Mouse (Mus musculus) MN1 (cell line): ENCODE measurements around the gene Uvssa.
"Not testable (repeated sequence)": the region's sequence is repeated elsewhere in the genome, so short reads cannot be mapped to it uniquely, and the experiment has no call there.

Experiments used
- DNase-seq: peaks from one replicate; pipeline ENCODE4 v3.0.0-alpha.2; 2016; ENCODE audit warnings: low spot score

The Uvssa gene

GRCm38 (mm10) chr5:33378302-33378854 is at the start of gene Uvssa:
Gene Uvssa, plus strand, starts transcription at chr5:33378549.
- peak; percentile 100 for DNase-seq

GRCm38 (mm10) chr5:33334381-33335272 is 43.7 kb upstream of the Uvssa start:
- DNase-seq: peak; percentile 43

DNA sequence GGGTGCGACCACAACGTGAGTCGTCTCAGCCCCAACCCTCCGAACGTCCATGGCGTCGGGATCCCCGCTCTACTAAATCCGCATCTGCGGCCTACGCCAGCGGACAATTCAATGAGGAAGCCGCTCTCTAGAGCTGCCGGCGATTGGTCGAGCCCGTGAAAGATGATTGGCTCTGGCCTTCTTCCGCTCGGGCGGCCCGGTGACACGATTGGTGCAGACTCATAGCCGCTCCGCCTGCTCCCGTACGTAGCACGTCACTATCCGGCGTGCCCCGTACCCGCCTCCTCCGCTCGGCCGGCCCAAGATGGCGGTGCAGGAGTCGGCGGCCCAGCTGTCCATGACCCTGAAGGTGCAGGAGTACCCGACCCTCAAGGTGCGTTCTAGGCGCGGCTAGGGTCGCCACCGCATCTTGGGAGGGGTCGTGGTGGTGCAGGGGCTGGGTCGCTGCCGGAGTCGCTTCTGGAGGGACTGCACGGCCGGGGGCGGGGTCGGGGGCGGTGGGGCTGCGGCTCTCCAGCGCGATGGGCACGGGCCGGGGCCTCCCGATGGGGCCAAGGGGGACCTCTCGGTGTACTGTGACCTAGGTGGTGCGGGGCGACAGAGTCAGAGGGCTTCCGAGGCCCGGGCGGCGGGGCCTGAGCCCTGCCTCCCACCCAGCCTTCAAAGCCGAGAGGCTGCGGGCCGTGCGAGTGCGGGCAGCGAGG is 42.9 kb upstream of the Uvssa start, which contains the start of gene Maea:
Gene Maea, plus strand, starts transcription at position 237 of the 704 bp plus-strand sequence.
- DNase-seq: peak; percentile 99

DNA sequence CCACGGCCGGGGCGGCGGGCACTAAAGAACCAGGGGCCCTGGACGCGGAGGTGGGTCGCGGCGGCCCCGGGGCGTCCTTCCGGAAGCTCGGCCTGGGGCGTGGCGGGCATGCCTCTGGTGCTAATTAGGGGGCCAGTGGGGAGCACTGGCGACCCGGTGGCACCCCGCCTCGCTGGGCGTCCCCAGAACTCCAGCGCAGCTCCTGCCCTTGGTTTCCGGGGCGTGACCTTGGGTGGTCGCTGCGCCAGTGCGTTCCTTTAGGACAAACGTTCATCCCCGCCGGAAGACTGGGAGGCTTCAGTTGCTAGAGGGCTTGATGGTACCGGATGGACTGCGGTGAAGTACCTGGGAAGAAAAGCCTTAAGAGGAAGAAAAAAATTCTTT is 42.4 kb upstream of the Uvssa start:
- peak; percentile 51 for DNase-seq

GRCm38 (mm10) chr5:33337206-33337605 is 41.1 kb upstream of the Uvssa start:
- DNase-seq: no peak

- no peak for DNase-seq
These were observed 37.2 kb upstream of the Uvssa start for GRCm38 (mm10) chr5:33341165-33341564.

GRCm38 (mm10) chr5:33342248-33342647 is 36.1 kb upstream of the Uvssa start:
- DNase-seq: not testable (repeated sequence)

- no peak for DNase-seq
These were observed 35.5 kb upstream of the Uvssa start for GRCm38 (mm10) chr5:33342821-33343220.

- no peak for DNase-seq
These were observed 34.8 kb upstream of the Uvssa start for GRCm38 (mm10) chr5:33343571-33343970.

- DNase-seq: no peak
These were observed 34.3 kb upstream of the Uvssa start for GRCm38 (mm10) chr5:33344070-33344469.

GRCm38 (mm10) chr5:33347620-33348019 is 30.7 kb upstream of the Uvssa start:
- DNase-seq: no peak

GRCm38 (mm10) chr5:33349205-33349604 is 29.1 kb upstream of the Uvssa start:
- DNase-seq: no peak

- no peak for DNase-seq
These were observed 28.6 kb upstream of the Uvssa start for GRCm38 (mm10) chr5:33349706-33350105.

DNA sequence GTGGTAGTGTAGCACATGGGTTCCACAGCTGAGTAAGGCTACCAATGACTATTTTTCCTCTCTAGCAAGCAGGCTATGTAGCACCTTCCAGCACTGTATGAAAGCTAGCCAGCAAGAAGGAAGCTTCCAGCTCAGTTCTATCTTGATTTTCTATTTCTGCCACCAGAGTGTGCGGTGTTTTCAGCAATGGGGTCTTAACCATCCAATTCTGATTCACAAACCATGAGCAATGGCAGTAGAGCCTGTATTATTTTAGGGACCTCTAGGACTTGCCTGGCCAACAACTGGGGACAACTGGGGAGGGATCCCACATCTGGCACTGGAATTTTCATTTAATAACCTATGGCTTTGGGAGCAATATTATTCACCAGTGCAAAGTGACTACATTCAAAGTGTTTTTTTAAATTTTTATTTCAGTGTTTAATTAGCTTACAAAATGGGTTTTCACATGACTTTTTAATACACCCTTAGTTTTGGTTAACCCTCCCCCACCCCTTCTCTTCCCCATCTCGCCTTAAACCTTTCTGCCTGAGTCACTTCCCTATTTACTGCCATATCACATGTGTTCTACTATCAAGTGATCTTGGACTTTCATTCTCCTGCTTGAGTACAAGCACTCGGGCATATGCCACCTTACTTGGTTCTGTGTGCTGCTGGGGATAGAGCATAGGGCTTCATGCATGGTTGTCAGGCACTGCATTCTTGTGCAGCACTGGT is 26.6 kb upstream of the Uvssa start:
- DNase-seq: no peak

DNA sequence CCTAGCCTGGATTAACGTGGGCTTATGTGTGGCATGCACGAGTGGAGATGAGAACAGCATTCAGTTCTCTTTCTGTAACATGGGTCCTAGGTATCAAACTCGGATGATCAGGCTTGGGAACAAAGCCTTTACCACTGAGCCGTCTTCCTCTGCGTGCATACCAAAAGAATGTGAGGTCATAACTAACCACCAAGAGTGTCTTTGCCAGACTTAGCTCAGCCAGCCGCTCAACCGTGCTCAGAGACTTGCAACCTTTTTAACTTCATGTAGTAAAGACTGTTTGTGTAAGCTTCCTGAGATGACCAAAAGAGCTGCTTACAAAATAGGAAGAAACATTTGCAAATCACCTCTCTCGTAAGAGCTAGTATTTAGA is 26.1 kb upstream of the Uvssa start:
- no peak for DNase-seq

DNA sequence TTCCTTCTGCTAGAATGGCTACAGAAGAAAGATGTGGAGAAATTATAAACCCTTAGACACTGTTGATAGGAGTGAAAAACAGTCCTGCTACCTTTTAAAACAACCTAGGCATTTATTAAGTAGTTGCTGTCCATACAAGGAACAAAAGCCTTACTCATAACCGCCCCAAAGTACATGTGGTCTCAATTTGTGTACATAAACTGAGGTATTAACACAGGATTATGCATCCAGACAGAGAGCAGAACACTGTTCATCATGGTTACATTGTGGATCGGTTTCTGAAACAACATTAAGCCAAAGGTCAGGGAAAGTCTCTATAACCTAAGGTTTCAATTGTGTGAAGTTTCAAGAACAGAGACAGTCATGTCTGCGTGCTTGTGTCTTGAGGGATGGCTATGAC is 25.3 kb upstream of the Uvssa start:
- DNase-seq: no peak

DNA sequence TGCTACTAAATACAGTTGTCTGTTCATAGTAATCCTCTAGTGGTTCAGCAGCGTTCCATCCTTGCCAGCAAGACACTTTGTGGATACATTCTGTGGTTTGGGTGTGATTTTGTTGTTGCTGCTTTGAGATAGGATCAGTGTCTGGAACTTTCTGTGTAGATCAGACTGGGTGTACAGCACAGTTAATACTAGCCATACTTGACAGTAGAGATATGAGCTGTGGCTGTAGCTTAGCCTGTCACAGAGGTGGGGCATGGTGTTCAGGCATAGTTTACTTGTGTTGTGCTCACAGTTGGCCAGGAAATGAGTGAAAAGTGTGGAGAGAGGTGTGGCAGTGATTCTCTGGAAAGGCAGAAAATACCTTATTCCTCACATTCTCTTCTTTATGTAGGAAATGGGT is 20.9 kb upstream of the Uvssa start:
- no peak for DNase-seq

- no peak for DNase-seq
These were observed 19.9 kb upstream of the Uvssa start for GRCm38 (mm10) chr5:33358467-33358866.

GRCm38 (mm10) chr5:33363263-33363662 is 15.1 kb upstream of the Uvssa start:
- DNase-seq: no peak

DNA sequence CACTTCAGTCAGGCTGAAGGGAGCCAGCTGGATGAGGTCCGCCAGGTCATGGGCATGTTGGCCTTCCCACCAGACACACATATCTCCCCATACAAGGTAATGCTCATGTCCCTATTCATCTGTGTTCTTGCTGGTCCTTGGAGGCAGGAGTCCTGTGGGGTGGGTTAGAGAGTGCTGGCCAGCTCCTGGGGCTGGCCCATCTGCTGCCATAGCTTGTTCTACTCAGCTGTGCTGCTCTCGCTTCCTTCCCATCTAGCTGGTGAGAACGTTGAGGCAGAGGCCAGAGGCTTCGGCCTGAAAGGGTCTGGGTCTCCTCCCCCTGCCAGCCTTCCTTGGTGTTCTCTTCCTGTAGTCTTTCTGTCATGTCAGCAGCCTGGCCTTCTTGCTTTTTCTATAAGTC is 9.7 kb upstream of the Uvssa start:
- DNase-seq: no peak

- DNase-seq: peak; percentile 52
These were observed 7.2 kb upstream of the Uvssa start for GRCm38 (mm10) chr5:33371137-33371536.

- no peak for DNase-seq
These were observed 6.7 kb upstream of the Uvssa start for GRCm38 (mm10) chr5:33371668-33372067.
